ENCODE assay signal across 12 mouse cellular contexts in genomic region chr3:34601116-34601515, GRCm38 (mm10). TPM values are rescaled to one million over a fixed set of nuclear protein-coding genes. Genes with fewer than 3 reads are reported as not detected.
"Had no signal": no experiment of that assay in that cellular context is flagged by ENCODE, and none has a peak within 500 bp of the region (broad histone marks: within the 10 kb centered on the region; RNA-seq: fewer than 3 reads in every experiment).

No protein-coding gene starts in this region.

- DNase-seq: kidney, adult 11 months; kidney, adult 9 months; kidney, postnatal 36 days; lung, postnatal 36 days; midbrain, embryonic 14.5 days; thymus, postnatal 36 days had no signal

- H3K4me1 ChIP-seq: limb, embryonic 10.5 days; liver, embryonic 15.5 days; lung, embryonic 15.5 days; neural tube, embryonic 12.5 days had no signal

- H3K36me3 ChIP-seq: limb, embryonic 10.5 days; liver, embryonic 15.5 days; lung, embryonic 15.5 days; neural tube, embryonic 12.5 days had no signal

- H3K9ac ChIP-seq: liver, embryonic 15.5 days; lung, embryonic 15.5 days; neural tube, embryonic 12.5 days had no signal

- H3K27me3 ChIP-seq: liver, embryonic 15.5 days; lung, embryonic 15.5 days; neural tube, embryonic 12.5 days had no signal

- H3K4me2 ChIP-seq: liver, embryonic 11.5 days; liver, embryonic 15.5 days; lung, embryonic 15.5 days; neural tube, embryonic 12.5 days had no signal

- H3K27ac ChIP-seq: kidney, postnatal 0 days; limb, embryonic 10.5 days; liver, embryonic 15.5 days; lung, embryonic 15.5 days; neural tube, embryonic 12.5 days had no signal

- H3K9me3 ChIP-seq: limb, embryonic 10.5 days; liver, embryonic 15.5 days; lung, embryonic 15.5 days; neural tube, embryonic 12.5 days had no signal

- H3K4me3 ChIP-seq: limb, embryonic 10.5 days; liver, embryonic 15.5 days; lung, embryonic 15.5 days; neural tube, embryonic 12.5 days had no signal

RNA-seq across cellular contexts. Expression of gene Sox2, which starts 49.1 kb away (rescaled TPM):
- polyA plus RNA-seq: kidney, postnatal 0 days; liver, embryonic 15.5 days had no signal
